Mouse (Mus musculus) limb, embryonic 11.5 days (tissue): ENCODE measurements around the gene Tssk3. TPM values are rescaled to one million over a fixed set of nuclear protein-coding genes. Genes with fewer than 3 reads are reported as not detected.
A peak's percentile ranks its signal among the peaks of the same experiment; 100 is the strongest.

Source experiments
- ATAC-seq: fragments of 200-750 bp; cut with Nextera tagmentation; 2 replicates; pipeline ENCODE4 v1.8.0; 2017; ENCODE audit warnings: low read depth; ENCODE audit not compliant: insufficient number of reproducible peaks, low FRiP score, low TSS enrichment
- DNase-seq: peaks from one replicate; pipeline ENCODE4 v3.0.0-alpha.2; 2015; ENCODE audit warnings: low spot score
- H3K27ac ChIP-seq: fragments of 300-500 bp; sonication (generic); replicated peaks from 2 replicates; pipeline ENCODE4 v1.5.1; 2014; ENCODE audit warnings: low read depth, mild to moderate bottlenecking, low read length
- H3K27me3 ChIP-seq: fragments of 300-500 bp; sonication (generic); 2 replicates; pipeline ENCODE4 v1.6.1; 2014; ENCODE audit warnings: mild to moderate bottlenecking, low read length, mixed read lengths; ENCODE audit not compliant: control insufficient read depth, insufficient read depth
- H3K36me3 ChIP-seq: fragments of 300-500 bp; sonication (generic); 2 replicates; pipeline ENCODE4 v1.6.1; 2014; ENCODE audit warnings: mild to moderate bottlenecking, low read length, moderate library complexity, mixed read lengths; ENCODE audit not compliant: control insufficient read depth, insufficient read depth
- H3K4me1 ChIP-seq: fragments of 300-500 bp; sonication (generic); 2 replicates; pipeline ENCODE4 v1.6.1; 2014; ENCODE audit warnings: low read length, mixed read lengths; ENCODE audit not compliant: control insufficient read depth, insufficient read depth
- H3K4me2 ChIP-seq: fragments of 300-500 bp; sonication (generic); 2 replicates; pipeline ENCODE4 v1.6.1; 2014; ENCODE audit warnings: low read depth, mild to moderate bottlenecking, moderate library complexity; ENCODE audit not compliant: severe bottlenecking
- H3K4me3 ChIP-seq: fragments of 300-500 bp; sonication (generic); 2 replicates; pipeline ENCODE4 v1.5.1; 2014; ENCODE audit warnings: low read depth, low read length
- H3K9ac ChIP-seq: fragments of 300-500 bp; sonication (generic); 2 replicates; pipeline ENCODE4 v1.6.1; 2014; ENCODE audit warnings: mild to moderate bottlenecking, low read length
- H3K9me3 ChIP-seq: fragments of 300-500 bp; sonication (generic); 2 replicates; pipeline ENCODE4 v1.6.1; 2016; ENCODE audit warnings: low read length; ENCODE audit not compliant: control insufficient read depth
- WGBS: fragments of 180-500 bp; shearing (Covaris S2); extraction: QIAGEN DNeasy Blood & Tissue Kit; methylation state at CpG from one replicate; pipeline ENCODE4 v1.1.7; 2014; 5-methylcytosine and 5-hydroxymethylcytosine counted together
- polyA plus RNA-seq: library from polyadenylated mRNA; unstranded; fragments of >200 nt; fragmentation: Nextera tagmentation; extraction: Ambion mirVana; gene quantifications from 2 replicates; pipeline ENCODE4 v1.2.1, GENCODE M21; 2014

Tssk3 gene
- polyA plus RNA-seq, 1 experiment from 2014 or later, result not detected

DNA sequence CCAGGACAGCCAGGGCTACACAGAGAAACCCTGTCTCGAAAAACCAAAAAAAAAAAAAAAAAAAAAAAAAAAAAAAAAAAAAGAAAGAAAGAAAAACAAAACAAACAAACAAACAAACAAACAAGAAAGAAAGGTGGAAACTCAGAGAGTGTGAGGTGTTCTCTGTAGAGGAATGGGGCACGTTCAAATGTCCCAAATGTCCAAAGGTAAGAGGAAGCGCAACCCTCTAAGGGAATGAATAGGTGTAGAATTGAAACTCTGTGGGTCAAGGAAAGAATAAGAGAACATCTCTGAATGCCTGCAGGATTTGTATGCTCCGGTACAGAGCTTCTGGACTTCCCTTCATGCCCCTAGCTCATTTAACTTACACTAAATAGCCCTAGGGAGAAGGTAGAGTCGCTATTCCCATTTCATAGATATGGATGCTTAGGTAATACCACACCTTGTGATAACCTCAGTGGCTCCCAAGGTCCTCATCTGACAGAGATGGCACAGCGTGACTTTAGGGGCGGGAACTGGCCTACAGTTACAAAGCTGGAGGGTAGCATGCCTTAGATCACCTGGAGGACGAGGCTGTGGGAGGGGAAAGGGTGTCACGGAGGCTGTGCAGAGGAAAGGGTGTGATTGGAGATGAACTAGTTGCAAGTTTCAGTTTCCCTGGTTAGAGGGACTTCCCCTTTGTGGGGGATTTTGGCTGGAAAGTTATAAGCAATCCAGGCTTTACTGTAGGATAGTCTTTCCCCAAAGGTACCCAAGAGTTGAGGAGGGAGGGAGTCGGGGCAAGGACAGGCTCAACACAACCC is 16.8 kb upstream of the Tssk3 start:
- ATAC-seq (no peak), DNase-seq (no peak)
- no peak overlapping the region for H3K4me3 ChIP-seq
- H3K9ac ChIP-seq, result no peak overlapping the region
- no peaks in the 10 kb centered on the region for H3K27me3 ChIP-seq
- 60% methylated on average over 9 of the region's 10 CpGs for WGBS
- no peaks in the 10 kb centered on the region for H3K36me3 ChIP-seq
- no peak overlapping the region for H3K27ac ChIP-seq
- H3K9me3 ChIP-seq, result no peaks in the 10 kb centered on the region
- H3K4me2 ChIP-seq, result no peak overlapping the region
- H3K4me1 ChIP-seq, result peaks cover 10% of the 10 kb centered on the region; the same call in 1 of the 2 replicates

- Histone ChIP-seq H3K9me3 (no peaks in the 10 kb centered on the region), H3K9ac (no peak overlapping the region), H3K27me3 (no peaks in the 10 kb centered on the region), H3K4me1 (no peaks in the 10 kb centered on the region), H3K4me2 (no peak overlapping the region), H3K27ac (no peak overlapping the region), H3K4me3 (no peak overlapping the region), H3K36me3 (no peaks in the 10 kb centered on the region)
- WGBS, result 82% methylated on average over 3 of the region's 3 CpGs
- ATAC-seq (no peak), DNase-seq (no peak)
These were observed 14.7 kb upstream of the Tssk3 start for GRCm38 (mm10) chr4:129505511-129505910.

GRCm38 (mm10) chr4:129502901-129503444 is 12.2 kb upstream of the Tssk3 start:
- H3K9me3 ChIP-seq, result no peaks in the 10 kb centered on the region
- WGBS, result 79% methylated on average over 11 of the region's 11 CpGs
- no peaks in the 10 kb centered on the region for H3K27me3 ChIP-seq
- H3K4me3 ChIP-seq, result no peak overlapping the region
- no peaks in the 10 kb centered on the region; the same call in 1 of the 2 replicates for H3K4me1 ChIP-seq
- H3K9ac ChIP-seq, result no peak overlapping the region
- ATAC-seq (no peak), DNase-seq (no peak)
- no peak overlapping the region for H3K27ac ChIP-seq
- no peaks in the 10 kb centered on the region for H3K36me3 ChIP-seq
- no peak overlapping the region for H3K4me2 ChIP-seq

GRCm38 (mm10) chr4:129502327-129502888 is 11.6 kb upstream of the Tssk3 start:
- DNase-seq, result no peak
- WGBS, result 73% methylated on average over 9 of the region's 9 CpGs
- Histone ChIP-seq H3K4me3 (no peak overlapping the region), H3K9ac (no peak overlapping the region), H3K27ac (no peak overlapping the region), H3K36me3 (no peaks in the 10 kb centered on the region), H3K4me1 (no peaks in the 10 kb centered on the region; the same call in 1 of the 2 replicates), H3K27me3 (no peaks in the 10 kb centered on the region), H3K9me3 (no peaks in the 10 kb centered on the region), H3K4me2 (no peak overlapping the region)
- no peak for ATAC-seq

DNA sequence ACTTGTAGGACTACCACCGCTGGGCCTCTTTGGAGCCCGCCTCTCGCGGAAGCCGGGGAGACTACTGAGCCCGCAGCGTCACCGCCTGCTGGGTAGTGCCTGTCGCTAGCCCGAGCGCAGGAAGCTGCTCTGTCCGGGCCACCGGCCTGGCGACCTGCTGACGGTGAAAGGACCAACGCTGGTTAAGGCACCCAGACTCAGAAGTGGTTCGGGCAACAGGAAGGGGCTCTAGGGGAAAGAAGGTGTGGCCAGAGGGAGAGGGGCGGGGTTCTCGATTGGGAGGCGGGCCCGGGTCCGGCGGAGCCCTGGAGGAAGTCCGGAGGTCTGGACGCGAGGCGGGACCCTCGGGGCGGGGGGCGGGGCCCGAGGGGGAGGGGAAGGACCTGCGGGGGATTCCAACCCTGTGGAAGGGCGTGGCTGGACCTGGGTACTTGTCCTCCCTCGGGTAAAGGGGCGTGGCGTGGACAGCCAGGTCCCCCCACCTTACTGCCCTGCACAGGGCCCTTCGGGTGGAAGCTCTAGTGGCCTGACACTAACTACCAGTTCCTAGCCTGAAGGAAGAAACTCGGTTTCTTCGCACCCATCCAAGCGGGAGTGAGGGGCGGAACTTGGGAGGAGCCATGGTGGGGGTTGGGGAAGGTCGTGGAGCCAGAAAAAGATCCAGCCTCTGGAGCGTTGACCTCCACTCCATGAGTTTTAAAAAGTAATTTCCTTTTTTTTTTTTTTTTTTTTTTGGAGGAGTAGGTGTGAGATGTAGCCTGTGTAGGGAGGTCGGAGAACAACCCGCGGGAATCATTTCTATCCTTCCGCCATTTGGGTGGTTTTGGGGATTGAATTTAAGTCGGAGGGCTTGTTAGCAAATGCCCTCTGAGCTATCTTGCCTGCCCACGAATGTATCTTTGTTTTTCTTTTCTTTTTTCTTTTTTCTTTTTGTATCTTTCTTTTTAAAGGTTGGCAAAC is 10.1 kb upstream of the Tssk3 start:
- Histone ChIP-seq H3K27me3 (no peaks in the 10 kb centered on the region), H3K9me3 (no peaks in the 10 kb centered on the region), H3K36me3 (no peaks in the 10 kb centered on the region), H3K4me3 (peak overlapping the region; percentile 41), H3K9ac (peak overlapping the region; percentile 62), H3K4me2 (peak overlapping the region; percentile 53), H3K27ac (peak overlapping the region; percentile 70), H3K4me1 (peaks cover 5% of the 10 kb centered on the region; the same call in 1 of the 2 replicates)
- ATAC-seq (peak; percentile 88), DNase-seq (peak; percentile 96)
- whole genome bisulfite sequencing, result 2% methylated on average over 47 of the region's 49 CpGs

DNA sequence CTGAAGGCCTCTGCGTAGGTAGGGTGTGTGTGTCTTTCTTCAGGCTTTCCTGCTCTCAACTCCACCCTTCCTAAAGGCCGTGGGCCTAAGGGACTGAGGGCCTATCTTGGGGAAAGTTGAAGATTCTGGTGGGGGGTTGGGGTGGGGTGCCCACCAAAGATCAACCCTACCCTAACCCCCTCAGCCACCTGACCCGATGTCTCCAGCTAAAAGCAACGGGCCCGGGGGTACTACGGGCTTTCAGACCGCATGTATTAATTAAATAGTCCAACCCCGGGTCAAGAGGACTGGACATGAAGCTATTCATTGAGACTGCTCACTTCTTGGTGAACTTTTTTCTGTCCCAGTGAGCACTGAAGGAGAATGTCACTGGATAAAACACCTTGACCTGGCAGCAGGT is 9.2 kb upstream of the Tssk3 start:
- Histone ChIP-seq H3K4me3 (no peak overlapping the region), H3K9ac (no peak overlapping the region; the same call in 1 of the 2 replicates), H3K36me3 (no peaks in the 10 kb centered on the region), H3K4me2 (peak overlapping the region; percentile 53), H3K27ac (peak overlapping the region; percentile 70; the same call in 1 of the 2 replicates), H3K27me3 (no peaks in the 10 kb centered on the region), H3K4me1 (peaks cover 5% of the 10 kb centered on the region; the same call in 1 of the 2 replicates), H3K9me3 (no peaks in the 10 kb centered on the region)
- WGBS, result 80% methylated on average over 8 of the region's 8 CpGs
- DNase-seq, result no peak
- ATAC-seq, result no peak

DNA sequence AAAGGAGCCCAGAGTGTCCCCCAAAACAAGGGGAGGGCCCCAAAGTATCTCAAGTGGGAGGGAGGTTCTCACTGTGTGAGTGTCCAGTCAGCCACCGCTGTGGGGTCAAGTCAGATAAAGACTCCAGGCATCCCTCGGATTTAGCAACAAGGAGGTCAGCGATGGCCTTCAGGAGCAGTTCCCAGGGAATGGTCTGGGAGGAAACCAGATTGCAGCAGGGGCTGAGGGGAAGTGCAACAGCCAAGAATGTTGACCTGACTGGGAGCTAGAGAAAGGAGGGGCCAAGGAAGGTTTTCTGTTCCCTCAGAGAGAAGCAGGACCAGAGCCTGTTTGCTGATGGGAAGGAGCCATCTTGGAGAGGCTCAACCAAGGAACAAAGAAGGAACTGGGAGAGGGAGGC is 8.1 kb upstream of the Tssk3 start:
- H3K27ac ChIP-seq, result no peak overlapping the region
- no peak overlapping the region for H3K9ac ChIP-seq
- no peak overlapping the region for H3K4me3 ChIP-seq
- no peak overlapping the region for H3K4me2 ChIP-seq
- DNase-seq (no peak), ATAC-seq (no peak)
- no peaks in the 10 kb centered on the region for H3K9me3 ChIP-seq
- H3K36me3 ChIP-seq, result no peaks in the 10 kb centered on the region
- 77% methylated on average over 3 of the region's 3 CpGs for WGBS
- H3K27me3 ChIP-seq, result no peaks in the 10 kb centered on the region
- H3K4me1 ChIP-seq, result peaks cover 5% of the 10 kb centered on the region; the same call in 1 of the 2 replicates

DNA sequence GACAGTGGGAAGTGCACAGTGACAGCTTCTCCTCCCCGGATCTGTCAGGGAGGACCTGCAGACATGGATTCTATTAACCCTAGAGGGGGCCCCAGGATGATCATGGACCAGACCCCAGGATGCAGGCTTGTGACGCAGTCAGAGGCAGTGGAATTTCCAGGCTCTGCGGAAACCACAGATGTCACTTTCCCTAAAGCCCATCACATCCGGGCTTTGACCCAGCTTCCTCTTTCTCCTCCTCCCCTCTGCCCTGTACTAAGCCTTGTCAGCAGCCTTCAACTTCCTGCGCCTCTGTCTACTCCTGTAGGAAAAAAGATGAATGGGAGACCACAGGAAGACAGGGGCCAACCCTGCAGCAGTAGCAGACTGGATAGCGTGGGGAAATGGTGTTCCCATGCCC is 5.8 kb upstream of the Tssk3 start:
- H3K4me3 ChIP-seq, result no peak overlapping the region
- DNase-seq (no peak), ATAC-seq (no peak)
- no peak overlapping the region for H3K9ac ChIP-seq
- no peak overlapping the region for H3K27ac ChIP-seq
- no peaks in the 10 kb centered on the region for H3K36me3 ChIP-seq
- H3K4me2 ChIP-seq, result no peak overlapping the region
- no peaks in the 10 kb centered on the region for H3K9me3 ChIP-seq
- H3K4me1 ChIP-seq, result peaks cover 6% of the 10 kb centered on the region
- peaks cover 7% of the 10 kb centered on the region for H3K27me3 ChIP-seq
- WGBS, result 41% methylated on average over 6 of the region's 6 CpGs
